Mouse (Mus musculus): Measurements from ENCODE around the gene Csrnp1.

Csrnp1 gene

DNA sequence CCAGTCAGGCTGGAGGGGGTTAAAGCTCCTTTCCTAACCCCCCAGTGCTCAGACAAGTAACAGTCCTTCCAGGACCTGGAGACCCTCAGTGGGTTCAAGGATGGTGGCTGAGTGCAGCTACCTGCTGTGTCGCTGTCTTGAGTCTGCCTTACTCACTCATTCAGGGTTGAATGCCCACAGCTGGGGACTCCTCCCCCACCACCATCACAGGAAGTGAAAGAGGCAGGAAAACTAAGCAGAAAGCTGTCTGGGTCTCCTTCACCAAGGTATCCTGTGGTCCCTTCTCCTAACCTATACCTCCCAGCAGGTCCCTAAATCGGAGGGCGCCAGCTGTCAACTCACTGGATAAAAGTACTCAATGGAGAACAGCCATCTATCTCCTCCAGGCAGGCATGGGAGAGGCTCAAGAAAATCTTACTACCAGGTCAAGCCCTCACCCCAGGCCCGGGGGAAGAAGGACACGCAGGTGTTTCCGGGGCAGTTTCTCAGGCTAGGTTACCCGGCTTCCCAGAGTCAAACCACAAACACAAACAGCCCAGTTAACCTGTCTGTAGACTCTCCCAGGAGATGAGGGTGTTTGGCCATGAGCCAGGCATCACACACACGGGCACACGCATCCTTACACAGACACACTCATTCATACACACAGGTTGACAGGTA lies 6.2 kb downstream of the Csrnp1 start:
- in situ Hi-C loops (cut with MboI, MseI) = no loop called here

DNA sequence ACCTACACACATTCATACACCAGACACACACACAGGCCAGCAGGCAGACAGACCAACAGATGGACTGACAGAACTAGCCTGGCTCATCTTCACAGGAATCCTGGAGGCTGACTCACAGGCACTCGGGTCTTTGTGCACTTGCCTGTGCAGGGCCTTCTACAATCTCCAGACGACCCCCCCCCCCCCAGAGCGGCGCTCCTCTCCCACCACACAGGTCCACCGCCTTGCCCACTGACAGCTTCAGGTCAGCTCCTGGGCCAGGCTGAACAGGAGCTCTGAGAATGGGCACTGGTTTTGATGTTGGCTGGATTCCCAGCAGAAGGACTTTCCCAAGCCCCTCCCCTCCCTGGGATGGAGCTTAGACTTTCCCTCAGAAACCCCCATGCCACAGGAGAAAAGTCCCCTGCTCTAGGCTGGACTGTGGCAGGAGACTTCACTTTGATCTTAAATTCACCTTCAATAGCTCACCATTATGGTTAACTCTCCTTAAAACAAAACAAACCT lies 6.8 kb downstream of the Csrnp1 start:
- in situ Hi-C loops (cut with MboI, MseI) = no loop called here

DNA sequence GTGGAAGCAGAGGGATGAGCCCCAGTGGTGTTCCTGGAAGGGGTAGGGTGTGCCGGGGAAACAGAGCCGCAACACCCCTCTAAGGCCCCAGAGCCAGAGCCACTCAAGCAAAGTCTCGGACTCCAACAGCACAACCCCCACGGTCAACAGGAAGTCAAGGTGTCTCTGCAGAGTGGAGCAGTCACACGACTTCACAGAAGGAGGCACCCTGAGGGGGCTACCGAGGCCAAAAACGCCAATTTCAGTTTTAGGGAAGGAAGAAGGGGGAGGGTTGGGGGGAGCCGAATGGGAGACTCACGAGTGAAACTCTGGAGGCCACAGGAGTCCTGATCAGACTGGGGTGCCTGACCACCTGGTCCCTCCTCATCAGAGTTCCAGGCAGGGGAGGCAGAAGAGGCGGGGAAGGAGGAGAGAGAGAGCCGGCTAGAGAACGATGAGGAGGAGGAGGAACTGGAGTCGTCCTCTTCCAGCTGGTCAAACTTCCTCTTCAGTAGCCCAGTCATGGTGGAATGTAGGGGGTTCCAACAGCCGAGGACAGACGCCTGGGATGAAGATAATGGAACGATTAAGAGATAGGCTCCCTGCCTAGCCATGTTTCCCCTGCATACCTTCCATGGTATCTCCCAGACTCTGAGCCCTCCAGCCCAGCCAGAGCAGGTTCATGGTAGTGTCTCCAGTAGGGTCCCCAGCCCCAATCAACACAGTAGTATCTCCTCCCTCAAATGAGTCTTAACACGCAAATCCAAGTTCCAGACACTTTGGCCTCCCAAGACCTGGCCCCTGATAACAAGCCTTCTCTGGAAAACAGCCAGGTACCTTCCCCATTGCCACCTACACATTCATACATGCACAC lies 7.5 kb downstream of the Csrnp1 start:
- in situ Hi-C loops (cut with MboI, MseI) = no loop called here

DNA sequence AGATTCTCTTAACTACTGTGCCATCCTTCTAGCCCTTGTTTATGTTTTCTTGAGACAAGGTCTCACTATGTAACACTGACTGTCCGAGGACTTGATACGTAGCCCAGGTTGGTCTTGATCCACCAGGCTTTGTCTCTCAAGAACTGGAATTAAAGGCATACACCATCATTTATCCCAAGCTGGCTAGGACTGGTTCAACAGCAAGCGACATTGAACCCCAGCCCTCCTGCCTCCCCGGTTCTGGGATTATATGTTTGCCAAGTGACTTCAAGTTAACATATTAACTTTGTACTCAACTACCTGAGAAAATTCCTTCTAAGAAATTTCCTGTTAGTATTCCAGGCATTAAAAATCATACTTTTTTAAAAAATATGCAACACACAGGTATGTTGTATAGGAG lies 9.2 kb downstream of the Csrnp1 start:
- in situ Hi-C loops (cut with MboI, MseI) = no loop called here

DNA sequence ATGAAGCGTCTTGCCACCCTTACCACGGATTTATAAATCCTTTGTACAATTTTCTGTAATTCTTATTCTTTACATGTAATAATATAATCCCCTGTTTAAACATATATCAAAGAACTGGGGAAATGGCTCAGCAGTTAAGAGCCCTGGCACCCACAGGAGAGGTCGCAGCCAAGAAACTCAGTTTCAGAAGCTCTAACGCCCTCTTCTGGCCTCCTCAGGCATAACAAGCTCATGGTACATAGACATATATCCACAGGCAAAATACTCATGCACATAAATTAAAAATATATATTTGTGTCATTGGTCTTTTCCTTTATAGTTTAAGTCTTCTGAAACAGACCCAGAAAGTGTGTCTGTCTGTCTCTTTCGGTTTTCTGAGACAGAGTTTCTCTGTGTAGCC lies 9.8 kb downstream of the Csrnp1 start:
- in situ Hi-C loops (cut with MboI, MseI) = no loop called here

DNA sequence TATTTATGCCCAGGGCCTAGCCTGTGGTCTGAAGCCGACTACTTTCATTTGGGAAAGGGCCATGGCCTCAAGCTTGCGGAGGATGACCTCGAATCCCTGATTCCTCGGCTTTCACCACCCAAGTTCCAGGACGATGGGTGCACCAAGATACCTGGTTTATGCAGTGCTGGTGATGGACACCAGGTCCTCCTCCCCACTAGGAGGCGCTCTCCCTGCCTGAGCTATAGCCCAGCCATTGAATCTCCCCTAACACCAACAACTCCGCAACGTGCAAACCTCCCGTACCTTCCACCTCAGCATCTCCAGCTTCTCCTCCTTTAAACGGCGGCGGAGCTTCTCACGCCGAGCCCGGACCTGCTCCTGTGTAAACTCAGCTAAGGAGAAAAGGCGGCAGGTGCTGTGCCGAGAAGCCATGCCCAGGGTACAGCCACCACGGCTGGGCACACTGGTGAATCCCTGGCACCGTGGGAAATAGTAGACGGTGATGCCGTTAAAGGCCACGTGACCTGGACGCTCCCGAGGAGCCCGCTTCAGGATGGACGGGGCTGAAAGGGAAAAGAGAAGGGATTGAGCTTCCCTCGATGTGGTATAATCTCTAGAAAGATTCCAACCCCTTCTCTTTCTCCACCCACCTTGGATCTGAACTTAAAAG lies 10.5 kb downstream of the Csrnp1 start:
- in situ Hi-C loops (cut with MboI, MseI) = no loop called here

DNA sequence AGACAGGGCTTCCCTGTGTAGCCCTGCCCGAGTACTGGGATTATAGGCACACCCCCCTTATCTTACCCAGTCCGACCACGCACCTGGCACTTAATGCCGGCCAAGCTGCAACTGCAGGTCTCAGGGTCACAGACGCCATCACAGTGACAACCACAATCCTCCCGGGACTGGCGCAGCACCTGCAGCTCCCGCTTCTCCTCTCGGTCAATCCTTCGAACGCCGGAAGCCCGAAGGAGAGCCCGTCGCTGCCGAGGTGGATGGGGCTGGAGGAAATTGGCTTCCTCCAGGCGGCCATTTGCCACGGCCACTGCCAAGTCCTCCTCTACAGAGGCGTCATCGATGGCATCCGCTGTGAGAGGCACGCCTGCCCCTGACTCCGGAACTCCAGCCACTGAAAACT lies 11.2 kb downstream of the Csrnp1 start:
- in situ Hi-C loops (cut with MboI, MseI) = no loop called here

DNA sequence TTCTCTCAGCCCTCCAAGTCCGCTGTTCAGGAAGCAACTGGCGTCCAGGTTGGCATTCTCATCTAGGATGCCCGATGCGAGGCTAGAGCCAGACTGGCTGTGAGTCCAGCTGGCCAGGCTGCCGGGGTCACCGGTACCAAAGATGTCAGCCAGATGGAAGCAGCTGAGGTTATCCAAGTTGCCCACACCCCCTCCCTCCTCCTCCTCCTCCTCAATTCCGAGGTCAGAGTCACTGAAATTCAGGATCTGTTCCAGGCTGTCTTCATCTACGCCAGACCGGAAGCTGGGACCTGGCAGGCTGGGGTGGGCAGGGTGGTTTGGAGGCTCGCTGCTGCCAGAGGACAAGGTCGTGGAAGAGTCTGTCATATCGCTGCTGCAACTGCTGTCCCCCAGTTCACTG lies 11.9 kb downstream of the Csrnp1 start:
- in situ Hi-C loops (cut with MboI, MseI) = no loop called here

DNA sequence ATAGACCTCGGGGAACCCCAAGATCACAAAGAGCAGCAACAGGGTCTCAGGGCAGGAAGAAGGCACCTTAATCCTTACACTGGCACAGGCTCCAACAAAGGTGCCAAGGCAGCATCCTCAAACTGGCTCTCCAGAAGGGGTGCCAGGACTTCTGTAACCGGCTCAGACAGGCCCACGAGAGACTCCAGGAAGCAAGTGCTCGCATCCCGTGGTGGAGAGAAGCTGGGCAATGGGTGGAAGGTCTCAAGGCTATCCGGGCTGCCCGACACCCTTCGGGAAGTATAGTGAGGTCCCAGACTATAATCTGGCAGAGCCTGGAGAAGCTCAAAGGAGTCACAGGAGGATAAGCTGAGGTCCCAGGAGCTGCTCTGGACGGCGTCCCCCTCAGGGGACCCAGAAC lies 12.3 kb downstream of the Csrnp1 start:
- in situ Hi-C loops (cut with MboI, MseI) = no loop called here

DNA sequence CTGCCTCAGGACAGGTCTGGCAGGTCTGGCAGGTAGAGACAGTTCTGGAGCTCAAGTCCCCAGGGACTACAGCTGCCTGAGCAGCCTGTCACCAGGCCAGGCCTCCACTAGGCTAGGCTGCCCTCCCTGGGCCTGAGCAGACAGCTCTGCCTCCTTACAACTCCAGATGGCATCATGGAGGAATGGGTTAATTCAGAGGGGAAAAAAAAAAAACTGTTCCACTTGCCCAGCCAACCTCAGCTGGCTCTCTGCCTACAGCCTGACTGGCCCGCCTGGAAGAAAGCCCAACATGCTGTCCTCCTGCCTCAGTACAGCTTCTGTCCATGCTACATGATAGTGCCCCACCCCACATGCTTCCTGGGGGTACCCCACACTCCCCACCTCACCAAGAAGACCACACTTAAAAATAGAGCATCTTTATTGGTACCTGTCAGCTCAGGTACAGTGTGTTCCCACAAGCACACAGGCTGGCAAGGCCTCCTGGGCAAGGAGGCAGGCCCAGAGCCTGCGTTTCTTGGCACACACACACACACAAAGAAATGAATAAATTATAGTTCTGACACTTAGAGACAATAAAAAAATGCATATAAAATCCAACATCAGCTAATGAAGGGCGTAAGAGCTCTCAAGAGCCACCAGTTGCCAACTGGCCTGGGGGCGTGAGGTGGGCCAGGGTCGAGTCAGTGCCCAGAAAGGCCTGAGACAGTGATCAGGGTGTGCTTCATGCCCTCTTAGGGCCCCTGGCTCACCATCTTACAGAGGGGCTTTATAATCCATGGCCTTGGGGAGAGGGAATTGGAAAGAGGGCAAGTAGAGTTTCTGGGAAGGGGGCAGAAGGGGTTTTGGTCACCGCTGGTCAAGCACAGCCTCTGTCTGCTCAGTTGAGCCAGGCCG lies 13.4 kb downstream of the Csrnp1 start:
- in situ Hi-C loops (cut with MboI, MseI) = no loop called here

DNA sequence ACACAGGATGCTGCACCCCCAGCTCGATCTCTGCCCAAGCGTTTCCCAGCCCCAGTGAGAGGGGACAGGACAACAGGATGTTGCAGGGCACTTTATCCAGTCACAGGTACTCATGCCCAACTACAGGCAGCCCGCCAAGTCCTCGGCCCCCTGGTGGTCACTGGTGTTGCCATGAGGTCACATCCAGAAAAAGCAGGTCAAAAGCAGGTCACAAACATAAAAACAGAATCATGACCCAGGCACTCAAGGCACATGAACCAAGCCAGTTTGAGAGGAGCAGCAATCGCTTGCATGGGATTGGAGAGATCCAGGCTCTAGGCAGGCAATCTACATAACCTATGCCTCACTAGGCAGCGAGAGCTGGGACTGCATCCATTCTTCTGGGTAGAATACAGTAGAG lies 14.2 kb downstream of the Csrnp1 start:
- in situ Hi-C loops (cut with MboI, MseI) = no loop called here

DNA sequence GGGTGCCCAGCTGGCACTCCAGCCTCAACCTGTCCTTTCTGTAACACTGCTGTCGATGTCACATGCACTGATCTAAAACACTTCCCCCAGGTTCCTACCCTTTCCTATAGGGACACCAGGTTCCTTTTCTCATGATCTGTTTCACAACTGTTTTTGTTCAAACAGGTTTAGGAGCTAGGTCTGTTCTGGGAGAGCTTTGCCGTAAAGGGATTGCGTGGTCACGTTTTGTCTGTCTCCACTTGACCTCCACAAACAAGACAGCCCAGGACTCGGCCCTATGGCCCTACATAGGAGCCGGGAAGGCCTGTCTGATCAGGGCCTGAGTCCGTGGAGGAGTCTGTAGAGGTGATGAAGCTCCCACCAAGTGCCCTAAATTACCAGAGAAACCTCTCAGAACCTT lies 14.6 kb downstream of the Csrnp1 start:
- in situ Hi-C loops (cut with MboI, MseI) = no loop called here

DNA sequence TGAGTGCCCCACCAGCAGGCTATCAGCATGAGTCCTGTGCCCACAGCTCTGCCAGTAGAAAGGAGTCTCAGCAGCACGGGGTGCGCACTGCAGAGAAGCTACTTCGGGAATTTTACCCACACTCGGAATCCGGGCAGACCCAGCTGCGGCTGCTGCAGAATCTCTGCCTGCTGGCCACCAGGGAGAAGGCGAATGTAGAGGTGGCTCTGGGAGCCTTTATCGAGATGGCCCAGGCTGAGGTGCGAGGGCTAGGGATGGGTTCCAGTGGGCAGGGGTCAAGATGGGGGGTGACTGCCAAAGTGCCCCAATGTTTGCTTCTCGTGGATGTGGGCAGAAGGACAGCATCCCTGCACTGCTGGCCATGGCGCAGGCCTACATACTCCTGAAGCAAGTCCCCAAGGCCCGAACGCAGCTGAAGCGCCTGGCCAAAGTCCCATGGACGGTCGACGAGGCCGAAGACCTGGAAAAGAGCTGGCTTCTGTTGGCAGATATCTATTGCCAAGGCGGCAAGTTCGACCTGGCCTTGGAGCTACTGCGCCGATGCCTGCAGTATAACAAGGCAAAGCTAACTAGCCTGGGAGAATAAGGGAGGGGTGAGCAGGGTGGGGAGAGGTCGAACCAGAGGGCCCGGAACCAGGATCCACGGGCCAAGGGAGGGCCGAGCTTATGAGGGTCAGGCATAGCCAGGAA lies 18.1 kb downstream of the Csrnp1 start:
- in situ Hi-C loops (cut with MboI, MseI) = no loop called here

DNA sequence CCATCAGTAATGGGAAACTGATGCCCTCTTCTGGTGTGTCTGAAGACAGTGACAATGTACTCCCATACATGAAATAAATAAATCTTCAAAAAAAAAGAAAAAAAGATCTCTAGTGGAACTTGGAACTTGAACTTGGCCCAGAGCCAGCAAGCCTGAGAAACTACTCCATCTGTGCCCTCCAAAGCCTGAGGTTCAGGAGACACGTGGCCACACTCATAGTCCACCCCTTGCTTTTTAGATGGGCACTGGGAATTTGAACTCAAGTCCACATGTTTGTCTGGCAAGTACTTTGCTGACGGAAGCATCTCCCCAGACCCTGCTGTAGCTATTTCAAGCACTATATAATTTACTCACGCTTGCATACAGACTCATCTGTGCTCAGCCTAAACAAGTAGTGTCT lies 19.3 kb downstream of the Csrnp1 start:
- in situ Hi-C loops (cut with MboI, MseI) = no loop called here

DNA sequence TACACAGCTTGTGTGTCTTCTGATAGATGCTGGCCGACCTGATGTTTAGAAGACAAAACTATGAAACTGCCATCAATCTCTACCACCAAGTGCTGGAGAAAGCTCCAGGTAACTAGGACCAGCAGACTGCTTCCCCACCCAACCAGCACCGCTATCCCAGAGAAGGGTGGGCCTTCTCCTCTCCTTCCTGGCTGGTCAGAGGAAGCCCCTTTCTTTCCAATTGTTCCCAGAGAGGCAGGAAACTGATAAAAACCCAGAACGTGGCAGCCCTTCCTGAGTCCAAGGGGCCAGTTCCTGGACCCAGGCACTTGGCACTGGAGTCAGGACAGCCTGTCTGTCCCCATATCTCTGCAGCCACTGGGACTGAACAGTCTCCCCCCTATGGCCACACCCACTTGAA lies 20.3 kb downstream of the Csrnp1 start:
- in situ Hi-C loops (cut with MboI, MseI) = no loop called here

DNA sequence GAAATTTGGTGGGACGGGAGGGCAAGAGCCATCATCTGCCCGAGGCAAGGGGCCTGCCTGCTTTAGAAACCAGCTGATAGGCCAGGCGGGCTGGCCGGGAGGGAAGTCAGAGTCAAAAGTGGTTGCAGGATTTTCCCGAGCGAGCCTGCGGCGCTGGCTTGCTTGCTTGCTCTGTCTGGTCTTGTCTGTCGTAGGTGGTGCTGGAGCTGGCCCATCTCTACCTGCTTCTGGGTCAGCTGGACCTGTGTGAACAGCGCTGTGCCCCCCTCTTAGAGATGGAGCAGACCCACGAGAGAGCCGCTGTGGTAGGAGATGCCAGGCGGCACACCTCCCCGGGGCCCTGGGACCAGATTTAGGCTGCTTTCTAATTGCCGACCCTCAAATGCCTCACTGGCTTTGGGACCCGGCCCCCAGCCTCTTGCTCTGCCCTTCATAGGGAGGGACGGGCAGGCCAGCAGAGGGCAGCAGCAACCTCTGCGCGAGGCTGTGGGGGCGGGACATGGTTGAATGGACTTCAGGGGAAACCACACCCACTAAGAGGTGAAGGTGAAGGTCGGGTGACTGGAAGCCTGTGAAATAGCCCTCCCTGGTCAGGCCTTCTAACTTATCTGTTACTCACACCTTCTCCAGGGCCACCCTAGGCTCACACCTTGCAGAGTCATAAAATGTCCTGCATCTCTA lies 21.3 kb downstream of the Csrnp1 start:
- in situ Hi-C loops (cut with MboI, MseI) = no loop called here

DNA sequence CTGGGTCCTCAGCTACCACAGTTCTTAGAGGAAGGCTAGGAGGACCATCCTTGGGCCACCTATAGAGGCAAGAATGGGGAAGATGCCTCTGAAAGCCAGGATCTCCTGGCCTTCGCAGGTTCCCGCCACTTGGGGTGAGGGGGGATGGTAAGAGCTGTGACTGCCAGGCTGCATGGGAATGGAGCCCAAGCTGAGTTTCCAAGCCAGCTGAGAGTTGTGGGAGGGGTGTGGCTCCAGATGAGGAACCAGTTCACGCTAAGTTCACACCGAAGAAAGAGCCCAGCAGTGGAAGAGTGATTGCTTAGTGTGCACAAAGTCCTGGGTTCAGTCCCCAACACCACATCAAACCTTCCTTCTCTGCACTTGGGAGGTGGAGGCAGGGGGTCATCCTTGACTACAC lies 22.2 kb downstream of the Csrnp1 start:
- in situ Hi-C loops (cut with MboI, MseI) = no loop called here

DNA sequence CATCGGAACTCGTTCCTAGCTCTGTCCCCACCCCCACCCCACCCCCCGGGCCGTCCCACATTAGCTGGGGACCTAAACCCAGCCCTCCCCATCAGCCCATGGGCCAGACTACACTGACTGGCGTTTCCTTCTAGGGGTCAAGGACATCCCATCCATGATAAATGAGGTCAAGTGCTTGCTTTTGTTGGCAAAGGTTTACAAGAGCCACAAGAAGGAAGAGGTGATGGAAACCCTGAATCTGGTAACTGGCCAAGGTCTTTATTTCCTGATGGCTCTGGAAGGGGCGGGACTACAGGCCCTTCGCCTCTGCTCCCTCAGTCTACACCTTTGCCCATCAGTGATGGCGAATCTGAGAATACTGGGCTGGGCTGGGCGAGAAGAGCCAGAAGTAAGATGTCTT lies 25.6 kb downstream of the Csrnp1 start:
- in situ Hi-C loops (cut with MboI, MseI) = no loop called here

DNA sequence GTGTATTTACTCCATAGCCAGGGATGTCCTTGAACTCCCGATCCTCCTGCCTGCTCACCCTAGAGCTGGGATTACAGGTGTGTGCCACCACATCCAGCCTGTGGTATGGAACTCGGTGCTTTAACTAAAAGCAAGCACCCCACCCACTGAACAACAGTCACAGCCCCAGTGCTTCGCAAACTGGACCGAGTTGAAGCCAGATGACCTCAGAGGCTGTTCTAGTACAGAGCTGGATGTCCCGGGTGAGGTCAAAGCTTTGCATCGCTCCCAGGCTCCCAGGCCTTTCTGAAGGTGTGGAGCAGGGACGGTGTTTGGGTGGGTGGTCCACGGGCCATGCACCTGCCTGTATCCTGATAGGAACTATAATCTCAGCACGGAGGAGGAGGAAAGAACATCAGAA lies 33.1 kb downstream of the Csrnp1 start:
- in situ Hi-C loops (cut with MboI, MseI) = no loop called here

DNA sequence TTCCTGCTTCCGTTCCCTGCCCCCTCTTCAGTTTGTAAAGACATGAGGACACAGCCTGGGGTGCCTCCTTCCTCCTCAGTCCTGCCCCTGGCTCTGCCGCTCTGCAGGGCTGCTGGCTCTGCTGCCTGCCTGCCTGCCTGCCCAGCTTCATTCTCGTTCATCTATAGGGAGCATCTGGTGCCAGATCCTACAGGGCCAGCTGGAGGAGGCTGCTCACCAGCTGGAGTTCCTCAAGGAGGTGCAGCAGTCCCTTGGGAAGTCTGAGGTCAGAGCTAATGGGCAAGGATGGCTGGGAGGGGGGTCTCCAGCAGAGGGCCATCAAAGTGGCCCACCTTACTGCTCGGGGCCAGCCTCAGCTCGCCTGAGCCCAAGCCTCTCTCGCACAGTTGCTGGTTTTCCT lies 34.0 kb downstream of the Csrnp1 start:
- in situ Hi-C loops (cut with MboI, MseI) = no loop called here

DNA sequence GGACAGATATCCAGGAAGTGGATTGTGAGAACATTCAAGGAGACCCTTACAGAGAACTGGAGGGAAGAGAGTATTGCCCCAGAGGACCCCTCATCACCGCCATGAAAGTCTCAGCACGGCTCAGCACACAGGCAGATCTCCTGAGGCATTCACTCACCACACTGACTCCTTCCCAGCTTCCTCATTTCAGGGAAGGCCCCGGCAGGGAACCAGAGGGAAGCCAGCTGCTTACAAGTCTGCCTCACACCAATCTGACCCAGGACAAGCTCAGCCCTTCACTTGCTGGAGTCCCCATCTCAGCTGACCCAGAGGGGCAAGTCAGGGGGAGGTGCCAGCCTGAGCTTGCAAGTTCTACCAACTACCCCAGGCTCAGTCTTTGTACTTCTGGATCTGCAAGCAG lies 35.7 kb downstream of the Csrnp1 start:
- in situ Hi-C loops (cut with MboI, MseI) = no loop called here

Data from T-helper 1 cell (primary cell).